ENCODE assay signal across 11 mouse cellular contexts in genomic region chr1:134195571-134195970, GRCm38 (mm10). TPM values are rescaled to one million over a fixed set of nuclear protein-coding genes. Genes with fewer than 3 reads are reported as not detected.
DNase-seq lines count a peak whose midpoint lies in the region; ATAC-seq lines count a peak whose summit lies in the region.
"Had no signal": no experiment of that assay in that cellular context is flagged by ENCODE, and none has a peak within 500 bp of the region (broad histone marks: within the 10 kb centered on the region; RNA-seq: fewer than 3 reads in every experiment).

No protein-coding gene starts in this region.

- H3K4me1 ChIP-seq in stomach, embryonic 14.5 days (ENCODE audit: control insufficient read depth, insufficient read depth, low read length), result peaks cover 18% of the 10 kb centered on the region; the same call in 1 of the 2 replicates

- DNase-seq in frontal cortex, postnatal 36 days (ENCODE audit: low spot score in 2 of 2), result no peak
- peak; percentile 25 for DNase-seq in lung, postnatal 10 days
- DNase-seq in lung, postnatal 25 days (ENCODE audit: low spot score), result no peak
- peak; percentile 30 to 40 for DNase-seq in heart, postnatal 10 days
- no peak for DNase-seq in embryo, embryonic 10 days (ENCODE audit: low spot score)
- no peak for DNase-seq in frontal cortex, postnatal 14 days (ENCODE audit: low spot score in 2 of 2)
- DNase-seq: lung, adult 2 months had no signal

- no peak overlapping the region for H3K4me3 ChIP-seq in stomach, embryonic 14.5 days (ENCODE audit: low read depth, low read length)

- no peaks in the 10 kb centered on the region for H3K36me3 ChIP-seq in stomach, embryonic 14.5 days (ENCODE audit: control insufficient read depth, insufficient read depth, low read length)

- H3K27ac ChIP-seq in stomach, embryonic 14.5 days (ENCODE audit: low read length), result peak overlapping the region; percentile 61; the same call in 1 of the 2 replicates

- H3K4me2 ChIP-seq in stomach, embryonic 14.5 days (replicated peaks; ENCODE audit: low read depth, low read length), result no peak overlapping the region

- H3K9ac ChIP-seq in stomach, embryonic 14.5 days (replicated peaks; ENCODE audit: low read depth, low read length), result no peak overlapping the region

- no peaks in the 10 kb centered on the region for H3K9me3 ChIP-seq in stomach, embryonic 14.5 days (ENCODE audit: control insufficient read depth, low read depth, low read length)

- intact Hi-C loops in heart, postnatal 10 days (cut with DNase I), result loop anchor here (5.0 kb wide), 1 partner anchor 127 kb away; no protein-coding TSS in a partner anchor

- H3K27me3 ChIP-seq in stomach, embryonic 14.5 days (ENCODE audit: control insufficient read depth, insufficient read depth, low read length), result no peaks in the 10 kb centered on the region

- ATAC-seq in frontal cortex, adult (ENCODE audit: low TSS enrichment), result peak; percentile 32
- peak; percentile 14; the same call in 1 of the 2 replicates for ATAC-seq in stomach, embryonic 14.5 days (ENCODE audit: insufficient number of reproducible peaks, insufficient read depth, low FRiP score, low read depth)

- WGBS in stomach, embryonic 14.5 days, result 23% methylated on average over 3 of the region's 3 CpGs

RNA-seq across cellular contexts. Expression of gene Mybph, which starts 2.3 kb away (rescaled TPM):
- under 1 TPM in 1 of 2 experiments, not detected in 1; 0.32 TPM for total RNA-seq in heart, postnatal 10 days (2021)
- not detected in 2 replicates for polyA plus RNA-seq in stomach, embryonic 14.5 days (2014; fragmentation: Nextera tagmentation; extraction: Ambion mirVana)
- total RNA-seq: ES-E14 had no signal
- polyA plus RNA-seq: spleen, adult 2 months had no signal

RNA-seq across cellular contexts. Expression of gene Chil1, which starts 13.6 kb away (rescaled TPM):
- under 1 TPM; 0.53 to 0.55 TPM for total RNA-seq in heart, postnatal 10 days (2021)
- 0.67 and 1.4 TPM in 2 replicates for polyA plus RNA-seq in stomach, embryonic 14.5 days (2014; fragmentation: Nextera tagmentation; extraction: Ambion mirVana)

RNA-seq across cellular contexts. Expression of gene Adora1, which starts 39.7 kb away (rescaled TPM):
- total RNA-seq in heart, postnatal 10 days (2021), result 10 to 100 TPM; 12.0 to 19.4 TPM
- 0.68 and 1.7 TPM in 2 replicates for polyA plus RNA-seq in stomach, embryonic 14.5 days (2014; fragmentation: Nextera tagmentation; extraction: Ambion mirVana)

Comparison
In these comparisons a context has a peak if more than half of its experiments do, and no peak if none do; other contexts are left out.
1. DNase-seq: peak in lung, postnatal 10 days (single experiment) and heart, postnatal 10 days (2 of 2); none in frontal cortex, postnatal 36 days (0 of 2), lung, postnatal 25 days (single experiment), embryo, embryonic 10 days (single experiment) and frontal cortex, postnatal 14 days (0 of 2).